Mouse (Mus musculus): ENCODE results near the gene Nudc.

GRCm38 (mm10) chr4:133508990-133509389 lies 36.8 kb downstream of the Nudc start:
- TF ChIP-seq CTCF (IDR thresholded peaks at IDR 0.05; ENCODE audit: low read depth) (no peak), EP300 (IDR thresholded peaks at IDR 0.05; ENCODE audit: low read depth) (no peak)
